Mouse (Mus musculus): ENCODE data around the gene Lrba.

Gene Lrba

GRCm38 (mm10) chr3:86689305-86689704, 464.8 kb downstream of the Lrba start:
- DNase-seq, result no peak

GRCm38 (mm10) chr3:86692779-86693178, 468.3 kb downstream of the Lrba start:
- no peak for DNase-seq

DNA sequence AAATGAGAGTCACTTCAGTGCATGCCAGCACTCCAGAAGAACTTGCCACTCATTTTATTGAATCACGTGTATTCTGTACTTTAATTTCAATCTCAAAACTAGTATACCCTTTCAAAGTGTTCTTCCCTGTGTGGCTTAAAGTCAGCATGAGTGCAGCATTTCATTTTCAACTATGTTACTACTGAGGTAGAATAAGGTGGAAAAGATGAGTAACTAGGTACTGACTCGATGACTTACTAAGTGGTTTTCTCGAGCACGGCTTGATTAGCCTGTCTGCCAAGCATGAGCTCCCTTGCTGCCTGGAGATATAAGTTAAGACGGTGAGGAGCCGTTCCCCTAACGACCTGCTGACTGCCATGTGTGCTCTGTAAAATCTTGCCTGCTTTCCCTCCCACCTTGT, 469.1 kb downstream of the Lrba start:
- no peak for DNase-seq

DNA sequence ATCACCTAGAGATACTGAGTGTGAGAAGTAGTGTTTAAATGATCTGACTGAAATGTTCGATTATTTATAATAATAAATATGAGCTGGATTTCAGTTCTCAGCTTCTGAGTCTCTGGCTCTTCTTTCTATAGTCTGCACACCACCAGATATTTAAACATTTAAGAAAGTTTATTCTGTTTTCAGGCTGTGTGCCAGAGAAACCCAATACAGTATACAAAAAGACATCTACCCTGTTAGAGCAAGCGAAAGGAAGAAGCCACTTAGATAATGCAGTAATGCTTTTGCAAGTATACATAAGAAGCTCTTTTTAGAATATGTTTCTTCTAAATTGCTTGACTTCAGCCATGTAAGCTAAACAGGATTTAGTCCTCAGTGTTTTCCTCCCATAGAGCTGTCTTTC, 474.5 kb downstream of the Lrba start:
- DNase-seq, result no peak

DNA sequence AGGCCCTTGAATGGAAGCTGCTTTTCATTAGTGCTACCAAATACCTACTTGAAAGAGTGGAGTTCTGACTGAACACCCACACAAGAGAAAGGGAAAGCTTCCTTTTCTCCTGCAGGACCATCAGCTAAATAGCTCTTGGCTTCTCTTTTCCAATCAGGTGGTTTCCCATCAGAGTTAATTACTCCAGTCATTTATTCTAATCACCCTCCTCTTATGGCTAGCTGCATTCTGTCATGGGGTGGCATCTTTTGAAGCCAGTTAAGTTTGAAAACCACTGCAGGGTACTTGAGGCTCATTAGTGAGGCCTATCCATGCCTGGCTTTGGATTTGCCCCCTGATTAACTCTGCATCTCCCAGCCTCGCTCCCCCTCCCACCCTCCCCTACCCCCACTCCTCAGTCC, 476.7 kb downstream of the Lrba start:
- no peak for DNase-seq

GRCm38 (mm10) chr3:86709472-86709871, 485.0 kb downstream of the Lrba start:
- DNase-seq, result no peak

DNA sequence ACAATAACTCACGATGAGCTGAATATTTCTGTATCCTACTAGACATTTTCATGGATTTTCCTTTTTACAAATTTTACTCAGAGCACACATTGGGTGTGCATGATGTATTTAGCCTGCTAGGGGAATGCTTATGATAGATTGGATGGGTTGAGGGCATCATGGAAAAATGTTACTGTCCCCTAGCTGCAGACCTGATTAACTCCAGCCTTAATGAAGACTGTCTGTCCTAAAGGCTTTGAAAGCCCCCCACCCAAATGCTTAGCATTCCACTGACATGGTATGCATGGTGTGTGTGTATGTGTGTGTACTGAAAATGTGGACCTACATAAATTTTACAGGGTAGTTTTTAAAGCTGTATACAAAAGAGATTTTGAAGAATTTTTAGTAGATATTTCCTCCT, 487.1 kb downstream of the Lrba start:
- no peak for DNase-seq

GRCm38 (mm10) chr3:86712758-86713157, 488.3 kb downstream of the Lrba start:
- DNase-seq, result no peak

GRCm38 (mm10) chr3:86714446-86714845, 490.0 kb downstream of the Lrba start:
- no peak for DNase-seq

GRCm38 (mm10) chr3:86723415-86724298, 499.2 kb downstream of the Lrba start:
- no peak for DNase-seq

- no peak for DNase-seq
Observed at GRCm38 (mm10) chr3:86725113-86725512, 500.6 kb downstream of the Lrba start.

- no peak for DNase-seq
Observed at GRCm38 (mm10) chr3:86738831-86739230, 514.4 kb downstream of the Lrba start.

GRCm38 (mm10) chr3:86739745-86740144, 515.3 kb downstream of the Lrba start:
- DNase-seq, result no peak

DNA sequence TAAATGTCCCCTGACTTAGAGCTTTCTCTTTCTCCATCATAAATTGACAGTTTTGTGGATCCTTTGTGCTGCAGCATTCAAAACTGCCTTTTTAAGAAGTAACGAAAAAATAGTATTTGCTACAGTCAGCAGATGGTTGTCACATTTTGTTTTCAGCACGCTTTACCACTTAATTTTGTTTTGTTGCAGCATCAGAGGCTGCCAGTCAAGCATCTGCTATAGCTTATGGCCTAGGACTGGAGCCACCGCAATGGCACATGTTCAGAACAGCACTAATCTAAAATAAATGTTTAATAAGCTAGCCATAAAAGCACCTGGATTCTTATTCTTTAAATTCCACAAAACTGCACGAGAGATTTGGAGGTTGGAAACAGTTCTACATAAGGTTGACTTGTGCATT, 520.9 kb downstream of the Lrba start:
- no peak for DNase-seq

DNA sequence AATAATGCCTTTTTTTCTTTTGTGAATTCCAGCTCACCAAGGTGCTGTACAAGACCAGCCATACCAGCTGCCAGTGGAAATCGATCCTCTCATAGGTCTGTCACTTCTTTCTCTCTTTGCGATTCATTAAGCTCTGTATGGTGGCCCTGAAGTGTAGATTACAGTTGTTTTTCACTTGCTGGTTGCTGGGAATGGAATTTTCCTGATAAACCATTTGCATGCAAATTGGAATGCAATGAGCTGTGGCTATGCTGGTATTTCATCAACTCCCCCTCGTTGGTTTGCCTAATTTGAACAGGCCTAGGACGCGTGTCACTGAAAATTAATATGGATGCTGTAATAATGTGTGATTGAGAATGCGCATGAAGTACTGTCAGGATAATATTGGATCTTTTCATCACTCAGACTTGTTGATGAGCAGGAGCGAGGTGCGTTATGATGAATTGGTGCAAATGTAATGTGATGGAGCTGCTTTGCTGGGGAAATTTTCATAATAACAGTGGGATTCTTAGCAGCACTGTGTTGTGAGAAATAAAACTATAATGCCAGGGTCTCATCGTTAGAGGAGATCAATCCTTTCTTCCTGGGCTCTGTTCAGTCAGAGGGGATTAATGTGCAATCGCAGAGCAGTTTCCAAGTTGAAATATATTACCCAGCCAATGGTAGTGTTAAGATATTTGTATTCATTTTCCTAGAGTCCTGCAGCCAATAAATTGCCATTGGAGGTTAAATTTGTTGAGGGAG, 521.5 kb downstream of the Lrba start:
- DNase-seq, result no peak

GRCm38 (mm10) chr3:86750652-86751051, 526.2 kb downstream of the Lrba start:
- DNase-seq, result no peak

DNA sequence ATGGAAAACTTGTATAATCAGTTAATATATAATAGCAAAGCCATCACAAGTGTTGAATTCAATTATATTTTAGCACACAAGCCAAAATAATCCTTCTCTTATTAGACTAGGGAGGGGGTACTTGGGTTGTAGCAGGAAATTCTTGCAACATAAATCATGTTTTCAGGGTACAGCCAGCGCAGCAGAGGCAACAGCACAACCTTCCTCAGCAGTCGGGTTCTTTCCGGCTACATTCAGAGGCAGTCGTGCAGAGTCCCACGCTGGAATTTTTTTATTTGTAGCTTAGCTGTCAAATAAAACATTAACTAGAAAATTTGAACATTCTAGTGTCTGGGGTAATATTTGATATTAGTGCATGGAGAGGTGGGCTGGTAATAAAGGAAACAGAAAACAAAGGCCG, 529.7 kb downstream of the Lrba start:
- DNase-seq, result no peak

- no peak for DNase-seq
Observed at GRCm38 (mm10) chr3:86754595-86755557, 530.4 kb downstream of the Lrba start.

DNA sequence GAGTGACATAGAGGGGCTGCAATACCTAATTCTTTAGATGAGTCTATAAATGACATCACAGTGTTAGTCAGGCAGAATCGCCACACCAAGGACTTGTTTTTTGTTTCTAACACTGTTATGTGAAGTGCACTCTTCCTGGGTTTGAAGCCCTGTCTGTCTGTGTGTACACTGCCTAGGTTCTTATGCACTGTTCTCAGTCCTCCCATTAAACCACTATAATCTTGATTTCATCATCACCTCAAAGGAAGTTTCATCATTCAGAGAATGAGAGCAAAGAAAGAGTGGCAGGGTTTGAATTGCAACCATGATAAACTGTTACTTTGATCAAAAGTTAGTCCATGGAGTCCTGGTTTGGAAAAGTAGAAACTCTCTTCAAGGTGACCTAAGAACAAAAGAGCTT, 532.1 kb downstream of the Lrba start:
- DNase-seq, result no peak

DNA sequence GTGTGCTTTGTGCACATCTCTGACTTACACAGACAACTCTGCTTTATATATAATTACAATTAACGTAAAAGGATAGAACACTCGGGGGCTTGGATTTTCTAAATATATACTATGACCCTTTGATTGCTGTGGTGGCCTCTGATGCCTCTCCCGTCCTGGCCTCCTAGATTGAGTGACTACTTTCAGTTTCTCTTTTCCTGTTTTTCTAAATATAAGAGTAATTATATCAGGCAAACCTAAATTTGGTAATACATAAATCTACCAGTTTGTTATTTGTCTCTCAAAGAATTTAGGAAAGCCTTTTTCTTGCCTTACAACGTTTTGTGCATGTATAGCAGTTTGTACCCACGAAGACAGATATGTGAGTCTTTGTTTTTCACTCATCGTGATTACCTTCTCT, 534.2 kb downstream of the Lrba start:
- no peak for DNase-seq

DNA sequence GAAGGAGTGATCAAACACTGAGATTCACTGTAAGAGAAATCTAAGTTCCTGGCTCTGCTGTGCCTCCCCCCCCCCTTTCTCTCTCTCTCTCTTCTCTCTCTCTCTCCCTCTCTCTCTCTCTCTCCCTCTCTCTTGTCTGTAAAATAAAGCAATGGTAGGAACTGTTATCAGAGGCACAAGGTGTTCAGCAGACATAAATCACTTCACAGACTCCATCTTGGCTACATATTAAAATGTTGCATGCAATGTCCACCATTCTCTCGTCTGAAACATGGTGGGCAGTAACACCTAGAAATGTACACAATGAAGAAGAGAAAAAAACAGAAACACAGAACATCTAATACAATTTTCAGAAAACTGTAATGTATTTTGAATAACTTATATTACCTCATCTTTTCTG, 534.9 kb downstream of the Lrba start:
- no peak for DNase-seq

- DNase-seq, result no peak
Observed at GRCm38 (mm10) chr3:86759834-86760233, 535.4 kb downstream of the Lrba start.

DNA sequence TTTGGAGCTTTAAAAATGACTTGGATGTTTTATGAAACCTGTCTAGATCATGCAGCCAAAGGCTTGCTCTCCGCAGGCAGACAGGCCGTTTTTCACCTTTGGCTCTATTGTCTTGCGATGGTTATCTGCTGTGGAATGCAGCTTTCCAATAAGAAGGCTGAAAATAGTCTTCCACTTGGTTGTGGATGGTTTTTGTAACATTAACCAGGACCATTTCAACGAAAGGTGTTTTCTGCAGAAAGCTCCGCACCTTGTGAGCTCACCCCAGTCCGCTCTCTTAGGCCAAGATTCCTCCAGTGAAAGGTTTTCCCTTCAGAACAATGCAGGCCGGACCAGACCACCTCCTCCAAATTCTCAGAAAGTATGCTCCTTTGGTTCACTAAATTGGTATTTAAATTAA, 536.0 kb downstream of the Lrba start:
- no peak for DNase-seq
